Mouse (Mus musculus) skeletal muscle tissue, adult 2 months (tissue): ENCODE measurements around the gene Rhox6.
"Not testable (repeated sequence)": the region's sequence is repeated elsewhere in the genome, so short reads cannot be mapped to it uniquely, and the experiment has no call there.

ENCODE experiments used
- DNase-seq: peaks from one replicate; pipeline ENCODE4 v3.0.0-alpha.2; 2012; ENCODE audit warnings: low read depth, low spot score

The Rhox6 gene

DNA sequence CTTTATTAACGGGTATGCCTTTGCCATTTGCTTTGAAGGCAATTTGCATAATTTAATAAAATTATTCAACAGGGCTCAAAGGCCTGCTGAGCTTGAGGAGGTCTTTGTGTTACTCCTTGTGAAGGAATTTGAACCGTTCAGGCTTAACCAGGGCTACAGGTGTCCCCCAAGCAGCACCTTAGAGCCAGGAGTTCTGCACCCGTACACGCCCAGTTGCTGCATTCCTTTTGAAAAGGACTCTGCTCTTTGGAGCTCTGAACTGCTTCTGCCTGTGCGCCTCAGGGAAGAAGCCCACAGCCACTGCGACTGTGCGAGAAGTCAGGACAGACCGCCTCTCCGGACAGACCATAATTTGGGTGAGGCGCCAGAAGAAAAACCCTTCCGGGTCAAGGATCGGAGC is at the start of gene Rhox6:
Rhox6 (plus strand) TSS at position 301 of the 400 bp plus-strand sequence.
- DNase-seq: not testable (repeated sequence)

DNA sequence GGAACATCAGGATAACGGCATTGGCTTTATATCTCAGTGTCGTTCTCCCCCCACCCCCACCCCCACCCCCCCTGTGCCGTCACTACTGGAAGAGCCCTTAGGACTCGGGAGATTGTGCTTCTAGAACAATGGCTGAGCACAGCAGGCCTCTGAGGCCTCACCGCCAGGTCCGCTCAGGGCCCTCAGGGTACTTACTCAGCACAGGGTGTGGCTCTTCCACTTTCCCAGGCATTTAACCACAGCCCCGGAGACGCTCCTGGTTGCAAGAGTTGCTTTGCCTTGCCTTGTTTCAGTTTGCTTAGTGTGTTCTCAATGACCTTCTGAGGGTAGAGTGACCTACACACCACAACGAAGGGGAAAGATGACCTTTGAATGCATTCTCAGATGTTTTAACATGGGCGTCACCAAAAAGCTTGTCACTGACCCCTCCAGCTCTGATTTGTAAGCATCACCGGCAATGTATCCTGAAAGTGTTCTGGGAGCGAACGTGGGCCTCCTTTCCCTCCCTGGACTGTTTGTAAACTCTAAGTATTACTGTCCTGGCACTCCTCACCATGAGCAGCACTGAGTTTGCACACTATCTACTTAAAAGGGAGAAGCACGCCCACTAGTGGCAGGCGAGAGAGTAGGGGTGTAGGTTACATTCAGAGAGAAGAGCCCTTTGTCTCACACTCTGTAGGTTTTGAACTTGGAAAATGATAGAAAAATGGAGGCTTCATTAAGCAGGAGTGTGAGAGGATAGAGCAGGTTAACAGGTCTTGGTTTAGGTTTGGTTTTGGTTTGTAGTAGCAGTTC is 19.2 kb upstream of the Rhox6 start:
- DNase-seq: no peak

DNA sequence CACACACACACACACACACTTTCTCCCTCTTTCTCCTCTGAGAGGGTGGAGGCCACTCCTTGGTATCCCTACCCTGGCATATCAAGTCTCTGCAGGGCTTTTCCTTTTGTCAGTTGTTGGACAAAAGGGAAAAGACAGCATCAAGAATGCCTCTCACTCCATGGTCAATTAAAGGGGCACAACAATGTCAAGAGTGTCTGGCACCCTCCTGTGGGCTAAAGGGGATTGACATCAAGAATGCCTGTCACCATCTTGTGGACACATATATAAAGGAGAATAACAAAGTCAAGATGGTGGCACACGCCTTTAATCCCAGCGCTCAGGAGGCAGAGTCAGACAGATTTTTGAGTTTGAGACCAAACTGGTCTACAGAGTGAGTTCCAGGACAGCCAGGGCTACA is 17.3 kb upstream of the Rhox6 start:
- no peak for DNase-seq

DNA sequence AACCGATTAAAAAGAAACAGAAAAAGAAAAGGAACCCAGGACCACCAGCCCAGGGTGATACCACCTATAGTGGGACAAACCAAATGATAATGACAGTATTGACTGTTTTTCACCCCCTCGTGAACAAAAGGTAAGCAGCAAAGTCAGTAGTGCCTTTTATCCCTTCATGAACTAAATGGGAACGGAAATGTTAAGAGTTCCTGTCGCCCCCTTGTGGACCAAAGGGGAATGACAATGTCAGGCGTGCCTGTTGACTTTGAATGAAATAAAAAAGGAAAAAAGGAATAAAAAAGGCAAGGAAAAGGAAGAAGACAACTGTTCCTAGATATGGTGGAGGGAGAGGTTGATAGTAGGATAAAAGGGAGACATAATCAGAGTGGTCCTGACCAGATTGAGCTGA is 15.5 kb upstream of the Rhox6 start:
- DNase-seq: no peak

DNA sequence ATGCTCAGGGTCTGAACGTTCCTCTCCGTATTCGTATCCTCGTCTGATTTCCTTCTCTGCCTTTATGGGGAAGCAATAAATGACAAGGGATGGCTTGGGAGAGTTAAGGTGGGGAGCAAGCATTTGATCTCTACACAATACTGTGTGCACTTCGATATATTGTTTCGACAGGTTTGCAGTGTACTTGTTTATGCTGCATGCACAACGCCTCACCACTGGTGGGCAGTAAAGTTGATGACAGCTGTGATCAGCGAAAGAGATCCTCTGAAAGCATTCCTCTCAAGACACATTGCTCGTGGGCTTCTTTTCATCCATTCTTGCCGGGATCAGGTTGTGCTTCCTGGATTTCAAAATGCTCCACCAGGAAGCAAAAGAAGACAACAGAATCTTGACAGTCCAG is 11.0 kb upstream of the Rhox6 start:
- DNase-seq: no peak

DNA sequence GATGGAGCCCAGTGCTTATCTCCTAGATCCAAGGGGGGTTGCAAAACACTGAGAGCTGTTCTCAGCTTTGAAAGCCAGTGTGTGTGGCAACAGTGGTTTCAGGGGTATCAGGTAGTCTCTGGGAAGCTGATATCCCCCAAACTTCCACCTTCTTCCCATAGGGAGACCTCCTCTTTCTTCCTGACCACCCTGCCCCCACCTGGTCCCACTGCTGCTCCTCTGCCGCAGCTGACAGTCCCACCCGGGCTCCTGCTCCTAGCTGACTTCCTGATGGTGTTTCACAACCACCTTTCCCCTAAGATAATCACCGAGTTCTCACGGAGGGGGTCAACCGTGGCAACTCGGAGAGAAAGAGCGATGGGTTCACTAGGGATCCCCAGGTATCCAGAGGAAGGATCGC is 4.7 kb downstream of the Rhox6 start, which contains the start of gene Rhox7a:
Rhox7a (plus strand) TSS at position 301 of the 400 bp plus-strand sequence.
- DNase-seq: not testable (repeated sequence)

DNA sequence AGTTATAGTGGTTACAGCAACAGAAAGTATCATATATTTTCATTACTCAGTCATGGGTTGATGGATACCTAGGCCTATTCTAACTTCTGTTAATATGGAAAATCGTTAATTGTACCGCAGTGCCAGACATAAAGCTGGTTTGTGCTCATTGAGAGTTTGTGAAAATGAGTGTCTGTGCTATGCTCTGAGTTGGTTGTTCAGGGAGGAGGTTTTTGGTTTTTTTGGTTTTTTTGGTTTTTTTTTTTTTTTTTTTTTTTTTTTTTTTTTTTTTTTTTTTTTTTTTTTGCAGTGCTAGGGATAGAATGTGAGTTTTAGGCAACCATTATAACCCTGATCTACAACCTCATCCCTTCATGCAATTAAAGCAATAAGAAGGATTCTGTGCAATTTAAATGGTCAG is 44.9 kb downstream of the Rhox6 start:
- no peak for DNase-seq

DNA sequence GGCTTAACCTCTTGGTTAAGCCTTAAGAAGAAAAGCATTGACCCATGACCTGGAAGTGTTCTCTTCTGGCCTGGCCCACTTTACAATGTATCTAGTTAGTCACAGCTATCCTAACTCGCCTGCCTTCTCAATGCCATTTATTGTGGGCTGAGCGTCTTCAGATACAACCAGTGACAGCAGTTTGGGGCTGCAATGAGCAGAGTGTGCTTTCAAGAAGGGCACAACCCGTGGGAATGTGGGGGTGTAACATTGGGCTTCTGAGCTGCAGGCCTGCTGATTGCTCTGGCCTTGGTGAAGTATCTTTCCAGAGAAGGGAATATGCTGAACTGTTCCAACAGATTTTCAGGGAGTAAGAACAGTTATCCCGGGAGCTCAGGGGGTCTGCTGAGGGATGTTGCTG is 52.1 kb downstream of the Rhox6 start, which contains the start of gene Rhox8:
Rhox8 (minus strand) TSS at position 101 of the 400 bp plus-strand sequence.
- DNase-seq: no peak
